Mouse (Mus musculus): ENCODE results near the gene Gm10722.
"Not testable (repeated sequence)": the region's sequence is repeated elsewhere in the genome, so short reads cannot be mapped to it uniquely, and the experiment has no call there.

Gm10722 gene

DNA sequence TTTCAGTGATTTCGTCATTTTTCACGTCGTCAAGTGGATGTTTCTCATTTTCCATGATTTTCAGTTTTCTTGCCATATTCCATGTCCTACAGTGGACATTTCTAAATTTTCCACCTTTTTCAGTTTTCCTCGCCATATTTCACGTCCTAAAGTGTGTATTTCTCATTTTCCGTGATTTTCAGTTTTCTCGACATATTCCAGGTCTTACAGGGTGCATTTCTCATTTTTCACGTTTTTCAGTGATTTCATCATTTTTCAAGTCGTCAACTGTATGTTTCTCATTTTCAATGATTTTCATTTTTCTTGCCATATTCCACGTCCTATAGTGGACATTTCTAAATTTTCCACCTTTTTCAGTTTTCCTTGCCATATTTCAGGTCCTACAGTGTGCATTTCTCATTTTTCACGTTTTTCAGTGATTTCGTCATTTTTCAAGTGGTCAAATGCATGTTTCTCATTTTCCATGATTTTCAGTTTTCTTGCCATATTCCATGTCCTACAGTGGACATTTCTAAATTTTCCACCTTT is at the start of gene Gm10722:
Gene Gm10722 (plus strand): TSS at position 478 of the 528 bp plus-strand sequence.
- DNase-seq: not testable (repeated sequence)

GRCm38 (mm10) chr9:3001006-3001405 is 284 bp downstream of the Gm10722 start:
- DNase-seq: not testable (repeated sequence)

- peak; percentile 79 for DNase-seq
Measured at GRCm38 (mm10) chr9:3001948-3002659, 1.4 kb downstream of the Gm10722 start.

GRCm38 (mm10) chr9:3002794-3003396 is 2.2 kb downstream of the Gm10722 start, which contains the start of gene Gm11168:
TSS of gene Gm11168 (plus strand) at chr9:3003346.
- DNase-seq: not testable (repeated sequence)

DNA sequence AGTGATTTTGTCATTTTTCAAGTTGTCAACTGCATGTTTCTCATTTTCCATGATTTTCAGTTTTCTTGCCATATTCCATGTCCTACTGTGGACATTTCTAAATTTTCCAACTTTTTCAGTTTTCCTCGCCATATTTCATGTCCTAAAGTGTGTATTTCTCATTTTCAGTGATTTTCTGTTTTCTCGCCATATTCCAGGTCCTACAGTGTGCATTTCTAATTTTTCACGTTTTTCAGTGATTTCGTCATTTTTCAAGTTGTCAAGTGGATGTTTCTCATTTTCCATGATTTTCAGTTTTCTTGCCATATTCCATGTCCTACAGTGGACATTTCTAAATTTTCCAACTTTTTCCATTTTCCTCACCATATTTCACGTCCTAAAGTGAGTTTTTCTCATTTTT is 5.5 kb downstream of the Gm10722 start:
- not testable (repeated sequence) for DNase-seq

GRCm38 (mm10) chr9:3006636-3007035 is 5.9 kb downstream of the Gm10722 start:
- peak; percentile 38 for DNase-seq

GRCm38 (mm10) chr9:3007272-3007671 is 6.5 kb downstream of the Gm10722 start:
- DNase-seq: not testable (repeated sequence)

DNA sequence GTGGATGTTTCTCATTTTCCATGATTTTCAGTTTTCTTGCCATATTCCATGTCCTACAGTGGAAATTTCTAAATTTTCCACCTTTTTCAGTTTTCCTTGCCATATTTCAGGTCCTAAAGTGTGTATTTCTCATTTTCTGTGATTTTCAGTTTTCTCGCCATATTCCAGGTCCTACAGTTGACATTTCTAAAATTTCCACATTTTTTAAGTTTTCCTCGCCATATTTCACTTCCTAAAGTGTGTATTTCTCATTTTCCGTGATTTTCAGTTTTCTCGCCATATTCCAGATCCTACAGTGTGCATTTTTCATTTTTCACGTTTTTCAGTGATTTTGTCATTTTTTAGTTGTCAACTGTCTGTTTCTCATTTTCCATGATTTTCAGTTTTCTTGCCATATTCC is 8.6 kb downstream of the Gm10722 start:
- not testable (repeated sequence) for DNase-seq

DNA sequence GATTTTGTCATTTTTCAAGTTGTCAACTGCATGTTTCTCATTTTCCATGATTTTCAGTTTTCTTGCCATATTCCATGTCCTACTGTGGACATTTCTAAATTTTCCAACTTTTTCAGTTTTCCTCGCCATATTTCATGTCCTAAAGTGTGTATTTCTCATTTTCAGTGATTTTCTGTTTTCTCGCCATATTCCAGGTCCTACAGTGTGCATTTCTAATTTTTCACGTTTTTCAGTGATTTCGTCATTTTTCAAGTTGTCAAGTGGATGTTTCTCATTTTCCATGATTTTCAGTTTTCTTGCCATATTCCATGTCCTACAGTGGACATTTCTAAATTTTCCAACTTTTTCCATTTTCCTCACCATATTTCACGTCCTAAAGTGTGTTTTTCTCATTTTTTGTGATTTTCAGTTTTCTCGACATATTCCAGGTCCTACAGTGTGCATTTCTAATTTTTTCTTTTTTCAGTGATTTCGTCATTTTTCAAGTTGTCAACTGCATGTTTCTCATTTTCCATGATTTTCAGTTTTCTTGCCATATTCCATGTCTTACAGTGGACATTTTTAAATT is 11.4 kb downstream of the Gm10722 start:
- not testable (repeated sequence) for DNase-seq

DNA sequence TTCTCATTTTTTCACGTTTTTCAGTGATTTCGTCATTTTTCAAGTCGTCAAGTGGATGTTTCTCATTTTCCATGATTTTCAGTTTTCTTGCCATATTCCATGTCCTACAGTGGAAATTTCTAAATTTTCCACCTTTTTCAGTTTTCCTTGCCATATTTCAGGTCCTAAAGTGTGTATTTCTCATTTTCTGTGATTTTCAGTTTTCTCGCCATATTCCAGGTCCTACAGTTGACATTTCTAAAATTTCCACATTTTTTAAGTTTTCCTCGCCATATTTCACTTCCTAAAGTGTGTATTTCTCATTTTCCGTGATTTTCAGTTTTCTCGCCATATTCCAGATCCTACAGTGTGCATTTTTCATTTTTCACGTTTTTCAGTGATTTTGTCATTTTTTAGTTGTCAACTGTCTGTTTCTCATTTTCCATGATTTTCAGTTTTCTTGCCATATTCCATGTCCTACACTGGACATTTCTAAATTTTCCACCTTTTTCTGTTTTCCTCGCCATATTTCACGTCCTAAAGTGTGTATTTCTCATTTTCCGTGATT is 12.1 kb downstream of the Gm10722 start, which contains the start of gene Gm10721:
Gene Gm10721 (plus strand): TSS at position 408 of the 547 bp plus-strand sequence.
- not testable (repeated sequence) for DNase-seq

GRCm38 (mm10) chr9:3015354-3015753 is 14.6 kb downstream of the Gm10722 start, which contains the start of gene Gm10720:
TSS of gene Gm10720 (plus strand) at chr9:3015654.
- not testable (repeated sequence) for DNase-seq

GRCm38 (mm10) chr9:3015896-3016295 is 15.2 kb downstream of the Gm10722 start:
- not testable (repeated sequence) for DNase-seq

GRCm38 (mm10) chr9:3017108-3017507 is 16.4 kb downstream of the Gm10722 start, which contains the start of gene Gm10719:
TSS of gene Gm10719 (plus strand) at chr9:3017408.
- not testable (repeated sequence) for DNase-seq

DNA sequence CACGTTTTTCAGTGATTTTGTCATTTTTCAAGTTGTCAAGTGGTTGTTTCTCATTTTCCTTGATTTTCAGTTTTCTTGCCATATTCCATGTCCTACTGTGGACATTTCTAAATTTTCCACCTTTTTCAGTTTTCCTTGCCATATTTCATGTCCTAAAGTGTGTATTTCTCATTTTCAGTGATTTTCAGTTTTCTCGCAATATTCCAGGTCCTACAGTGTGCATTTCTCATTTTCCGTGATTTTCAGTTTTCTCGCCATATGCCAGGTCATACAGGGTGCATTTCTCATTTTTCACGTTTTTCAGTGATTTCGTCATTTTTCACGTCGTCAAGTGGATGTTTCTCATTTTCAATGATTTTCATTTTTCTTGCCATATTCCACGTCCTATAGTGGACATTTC is 18.2 kb downstream of the Gm10722 start:
- not testable (repeated sequence) for DNase-seq

- peak; percentile 53 for DNase-seq
Measured at GRCm38 (mm10) chr9:3019835-3020727, 19.4 kb downstream of the Gm10722 start.

DNA sequence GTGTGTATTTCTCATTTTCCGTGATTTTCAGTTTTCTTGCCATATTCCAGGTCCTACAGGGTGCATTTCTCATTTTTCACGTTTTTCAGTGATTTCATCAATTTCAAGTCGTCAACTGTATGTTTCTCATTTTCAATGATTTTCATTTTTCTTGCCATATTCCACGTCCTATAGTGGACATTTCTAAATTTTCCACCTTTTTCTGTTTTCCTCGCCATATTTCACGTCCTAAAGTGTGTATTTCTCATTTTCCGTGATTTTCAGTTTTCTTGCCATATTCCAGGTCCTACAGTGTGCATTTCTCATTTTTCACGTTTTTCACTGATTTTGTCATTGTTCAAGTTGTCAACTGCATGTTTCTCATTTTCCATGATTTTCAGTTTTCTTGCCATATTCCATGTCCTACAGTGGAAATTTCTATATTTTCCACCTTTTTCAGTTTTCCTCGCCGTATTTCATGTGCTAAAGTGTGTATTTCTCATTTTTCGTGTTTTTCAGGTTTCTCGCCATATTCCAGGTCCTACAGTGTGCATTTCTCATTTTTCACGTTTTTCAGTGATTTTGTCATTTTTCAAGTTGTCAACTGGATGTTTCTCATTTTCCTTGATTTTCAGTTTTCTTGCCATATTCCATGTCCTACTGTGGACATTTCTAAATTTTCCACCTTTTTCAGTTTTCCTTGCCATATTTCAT is 21.7 kb downstream of the Gm10722 start:
- DNase-seq: peak; percentile 39

- not testable (repeated sequence) for DNase-seq
Measured at GRCm38 (mm10) chr9:3023312-3023984, 22.7 kb downstream of the Gm10722 start, which contains the start of gene Gm10718. TSS of gene Gm10718 (plus strand) at chr9:3023547.

- DNase-seq: peak; percentile 38
Measured at GRCm38 (mm10) chr9:3023985-3024648, 23.4 kb downstream of the Gm10722 start.

DNA sequence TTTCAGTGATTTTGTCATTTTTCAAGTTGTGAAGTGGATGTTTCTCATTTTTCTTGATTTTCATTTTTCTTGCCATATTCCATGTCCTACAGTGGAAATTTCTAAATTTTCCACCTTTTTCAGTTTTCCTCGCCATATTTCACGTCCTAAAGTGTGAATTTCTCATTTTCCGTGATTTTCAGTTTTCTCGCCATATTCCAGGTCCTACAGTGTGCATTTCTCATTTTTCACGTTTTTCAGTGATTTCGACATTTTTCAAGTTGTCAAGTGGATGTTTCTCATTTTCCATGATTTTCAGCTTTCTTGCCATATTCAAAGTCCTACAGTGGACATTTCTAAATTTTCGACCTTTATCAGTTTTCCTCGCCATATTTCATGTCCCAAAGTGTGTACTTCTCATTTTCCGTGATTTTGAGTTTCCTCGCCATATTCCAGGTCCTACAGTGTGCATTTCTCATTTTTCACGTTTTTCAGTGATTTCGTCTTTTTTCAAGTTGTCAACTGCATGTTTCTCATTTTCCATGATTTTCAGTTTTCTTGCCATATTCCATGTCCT is 24.3 kb downstream of the Gm10722 start, which contains the start of gene Gm10717:
Gene Gm10717 (plus strand): TSS at position 506 of the 556 bp plus-strand sequence.
- DNase-seq: peak; percentile 13
